Mouse (Mus musculus) heart, embryonic 16.5 days (tissue): ENCODE data around the gene Smim4. TPM values are rescaled to one million over a fixed set of nuclear protein-coding genes. Genes with fewer than 3 reads are reported as not detected.
A peak's percentile ranks its signal among the peaks of the same experiment; 100 is the strongest.

Experiments
- ATAC-seq: fragments of 200-750 bp; cut with Nextera tagmentation; replicated peaks from 2 replicates; pipeline ENCODE4 v1.8.0; 2017; ENCODE audit warnings: moderate number of reproducible peaks; ENCODE audit not compliant: insufficient read depth, low FRiP score; ENCODE audit errors: extremely low read depth
- H3K27ac ChIP-seq: fragments of 300-500 bp; sonication (generic); 2 replicates; pipeline ENCODE4 v1.5.1; 2014; ENCODE audit warnings: mild to moderate bottlenecking, low read length, control low read depth, moderate library complexity
- H3K27me3 ChIP-seq: fragments of 300-500 bp; sonication (generic); 2 replicates; pipeline ENCODE4 v1.6.1; 2014; ENCODE audit warnings: low read length, mixed read lengths; ENCODE audit not compliant: control insufficient read depth, insufficient read depth
- H3K36me3 ChIP-seq: fragments of 300-500 bp; sonication (generic); 2 replicates; pipeline ENCODE4 v1.6.1; 2014; ENCODE audit not compliant: control insufficient read depth, insufficient read depth
- H3K4me1 ChIP-seq: fragments of 300-500 bp; sonication (generic); 2 replicates; pipeline ENCODE4 v1.6.1; 2014; ENCODE audit warnings: low read length, mixed read lengths; ENCODE audit not compliant: control insufficient read depth, insufficient read depth
- H3K4me2 ChIP-seq: fragments of 300-500 bp; sonication (generic); 2 replicates; pipeline ENCODE4 v1.6.1; 2014; ENCODE audit warnings: low read depth, mild to moderate bottlenecking, control low read depth, low read length
- H3K4me3 ChIP-seq: fragments of 300-500 bp; sonication (generic); 2 replicates; pipeline ENCODE4 v1.5.1; 2014; ENCODE audit warnings: mild to moderate bottlenecking, control low read depth, low read length
- H3K9ac ChIP-seq: fragments of 300-500 bp; sonication (generic); 2 replicates; pipeline ENCODE4 v1.6.1; 2014; ENCODE audit warnings: low read length, control low read depth
- H3K9me3 ChIP-seq: fragments of 300-500 bp; sonication (generic); replicated peaks from 2 replicates; pipeline ENCODE4 v1.6.1; 2016; ENCODE audit warnings: low read length; ENCODE audit not compliant: control insufficient read depth
- WGBS: fragments of 180-500 bp; shearing (Covaris S2); extraction: QIAGEN DNeasy Blood & Tissue Kit; methylation state at CpG from one replicate; pipeline ENCODE4 v1.1.7; 2014; 5-methylcytosine and 5-hydroxymethylcytosine counted together
- polyA plus RNA-seq: library from polyadenylated mRNA; unstranded; fragments of >200 nt; fragmentation: Nextera tagmentation; extraction: Ambion mirVana; gene quantifications from 2 replicates; pipeline ENCODE4 v1.2.1, GENCODE M21; 2015

Smim4 gene
- polyA plus RNA-seq, 1 experiment from 2014 or later, result 95.8 TPM

DNA sequence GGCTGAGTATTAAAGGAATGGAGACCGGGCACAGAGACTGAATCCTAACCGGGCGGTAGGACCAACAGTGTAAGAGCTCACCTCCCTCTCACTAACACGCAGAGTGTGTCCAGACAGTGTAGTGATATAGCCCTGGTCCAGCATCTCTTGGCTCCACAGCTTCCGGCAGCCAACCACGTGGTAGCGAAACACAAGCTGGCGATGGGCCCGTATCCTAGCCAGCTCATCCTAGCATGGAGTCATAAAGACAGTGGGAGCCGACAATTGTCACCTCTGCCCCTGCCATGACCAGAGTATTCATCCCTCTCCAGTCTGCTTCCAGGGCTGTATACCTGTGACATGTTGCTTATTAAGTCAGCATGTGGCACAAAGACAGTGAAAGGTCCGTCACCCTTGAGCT lies 16.9 kb upstream of the Smim4 start:
- 92% methylated on average over 11 of the region's 11 CpGs for WGBS
- no peak overlapping the region for H3K9ac ChIP-seq
- no peak overlapping the region for H3K4me2 ChIP-seq
- H3K36me3 ChIP-seq, result peaks cover 19% of the 10 kb centered on the region
- no peak for ATAC-seq
- H3K27me3 ChIP-seq, result no peaks in the 10 kb centered on the region
- 0 out of 2 replicates have a peak, but pooled peaks cover 6% of the 10 kb centered on the region for H3K9me3 ChIP-seq
- no peaks in the 10 kb centered on the region for H3K4me1 ChIP-seq
- no peak overlapping the region for H3K27ac ChIP-seq
- H3K4me3 ChIP-seq, result no peak overlapping the region

GRCm38 (mm10) chr14:31141011-31141410 lies 12.3 kb upstream of the Smim4 start:
- Histone ChIP-seq H3K27ac (no peak overlapping the region), H3K4me1 (peaks cover 2% of the 10 kb centered on the region; the same call in 1 of the 2 replicates), H3K36me3 (peaks cover 54% of the 10 kb centered on the region), H3K4me2 (no peak overlapping the region), H3K9me3 (0 out of 2 replicates have a peak, but pooled peaks cover 6% of the 10 kb centered on the region), H3K9ac (no peak overlapping the region), H3K4me3 (no peak overlapping the region), H3K27me3 (no peaks in the 10 kb centered on the region)
- 93% methylated on average over 14 of the region's 14 CpGs for WGBS
- ATAC-seq, result no peak

DNA sequence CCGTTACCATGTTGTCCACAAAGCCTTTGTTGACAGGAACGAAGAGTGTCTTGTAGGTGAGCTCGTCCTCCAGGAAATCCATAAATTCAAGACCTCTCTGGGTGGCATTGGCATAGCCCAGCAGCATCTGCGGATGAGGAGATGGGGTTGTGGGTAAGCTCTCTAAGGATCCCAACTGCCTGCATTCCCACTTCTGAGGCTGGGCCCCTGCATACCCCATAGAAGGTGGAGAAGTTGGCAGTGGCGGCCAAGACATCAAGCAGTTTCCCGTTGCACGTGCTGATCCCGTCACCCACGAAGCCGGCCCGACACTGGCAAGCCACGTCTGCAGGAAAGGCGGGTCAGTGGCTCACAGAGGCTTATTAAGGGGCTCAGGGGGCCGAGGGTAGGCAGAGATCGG lies 11.4 kb upstream of the Smim4 start:
- Histone ChIP-seq H3K4me2 (no peak overlapping the region), H3K4me1 (peaks cover 2% of the 10 kb centered on the region; the same call in 1 of the 2 replicates), H3K9me3 (0 out of 2 replicates have a peak, but pooled peaks cover 6% of the 10 kb centered on the region), H3K27me3 (no peaks in the 10 kb centered on the region), H3K4me3 (no peak overlapping the region), H3K36me3 (peaks cover 63% of the 10 kb centered on the region), H3K27ac (no peak overlapping the region), H3K9ac (no peak overlapping the region)
- no peak for ATAC-seq
- WGBS, result 91% methylated on average over 15 of the region's 15 CpGs

DNA sequence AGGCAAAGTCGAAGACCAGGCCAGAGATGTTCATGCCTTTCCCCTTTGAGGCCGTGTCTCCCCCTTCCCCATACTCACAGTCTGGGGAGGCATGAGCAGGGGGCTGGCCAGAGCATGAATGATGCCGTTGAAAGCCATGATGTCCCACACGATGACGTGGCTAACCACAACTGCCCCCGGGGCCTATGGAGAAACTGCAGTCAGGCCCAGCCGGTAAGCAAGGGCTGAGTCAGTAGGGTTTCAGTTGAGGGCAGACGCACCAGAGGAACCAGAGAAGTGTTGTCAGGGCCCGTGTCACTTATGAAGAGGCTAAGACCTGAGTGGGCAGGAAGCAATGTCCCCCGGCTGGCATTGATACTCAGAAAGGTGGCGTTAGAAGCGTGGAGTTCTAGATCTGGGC lies 10.9 kb upstream of the Smim4 start:
- WGBS, result 74% methylated on average over 12 of the region's 12 CpGs
- Histone ChIP-seq H3K27me3 (no peaks in the 10 kb centered on the region), H3K4me2 (no peak overlapping the region), H3K4me3 (no peak overlapping the region), H3K36me3 (peaks cover 66% of the 10 kb centered on the region), H3K9ac (no peak overlapping the region), H3K4me1 (peaks cover 2% of the 10 kb centered on the region; the same call in 1 of the 2 replicates), H3K27ac (no peak overlapping the region), H3K9me3 (0 out of 2 replicates have a peak, but pooled peaks cover 6% of the 10 kb centered on the region)
- no peak for ATAC-seq

GRCm38 (mm10) chr14:31138897-31139429 lies 10.2 kb upstream of the Smim4 start:
- H3K4me1 ChIP-seq, result peaks cover 4% of the 10 kb centered on the region
- no peak for ATAC-seq
- H3K4me2 ChIP-seq, result no peak overlapping the region
- H3K4me3 ChIP-seq, result no peak overlapping the region
- H3K9ac ChIP-seq, result no peak overlapping the region
- 90% methylated on average over 9 of the region's 9 CpGs for WGBS
- H3K36me3 ChIP-seq, result peaks cover 66% of the 10 kb centered on the region
- no peaks in the 10 kb centered on the region for H3K27me3 ChIP-seq
- 0 out of 2 replicates have a peak, but pooled peaks cover 6% of the 10 kb centered on the region for H3K9me3 ChIP-seq
- no peak overlapping the region for H3K27ac ChIP-seq

GRCm38 (mm10) chr14:31138219-31138896 lies 9.6 kb upstream of the Smim4 start:
- no peak overlapping the region for H3K27ac ChIP-seq
- no peak overlapping the region for H3K9ac ChIP-seq
- no peak for ATAC-seq
- H3K4me1 ChIP-seq, result peaks cover 8% of the 10 kb centered on the region
- H3K9me3 ChIP-seq, result 0 out of 2 replicates have a peak, but pooled peaks cover 6% of the 10 kb centered on the region
- no peak overlapping the region for H3K4me2 ChIP-seq
- peaks cover 66% of the 10 kb centered on the region for H3K36me3 ChIP-seq
- no peaks in the 10 kb centered on the region for H3K27me3 ChIP-seq
- 87% methylated on average over 28 of the region's 35 CpGs for WGBS
- H3K4me3 ChIP-seq, result no peak overlapping the region

GRCm38 (mm10) chr14:31137791-31138190 lies 9.0 kb upstream of the Smim4 start:
- Histone ChIP-seq H3K4me2 (no peak overlapping the region), H3K27ac (peak overlapping the region; percentile 15), H3K9ac (no peak overlapping the region), H3K4me1 (peaks cover 14% of the 10 kb centered on the region), H3K9me3 (0 out of 2 replicates have a peak, but pooled peaks cover 6% of the 10 kb centered on the region), H3K4me3 (no peak overlapping the region), H3K27me3 (no peaks in the 10 kb centered on the region), H3K36me3 (peaks cover 63% of the 10 kb centered on the region)
- ATAC-seq, result no peak
- WGBS, result 65% methylated on average over 11 of the region's 11 CpGs

DNA sequence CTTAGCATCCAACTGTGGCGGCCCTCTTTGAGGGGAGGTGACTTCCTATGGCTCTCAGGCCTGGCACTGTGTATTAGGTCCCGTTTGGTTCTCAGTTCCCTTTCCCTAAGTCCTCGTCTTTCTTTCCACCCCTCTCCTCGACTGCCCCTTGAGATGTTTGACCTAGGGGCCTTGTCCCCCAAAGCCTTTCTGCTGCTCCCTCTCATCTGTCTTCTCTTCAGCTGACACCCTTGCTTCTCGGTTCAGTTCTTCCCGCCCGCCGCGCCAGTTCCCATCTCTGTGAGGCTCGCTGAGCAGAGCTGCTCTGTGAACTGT lies 8.5 kb upstream of the Smim4 start:
- Histone ChIP-seq H3K9ac (no peak overlapping the region), H3K9me3 (0 out of 2 replicates have a peak, but pooled peaks cover under 1% of the 10 kb centered on the region), H3K4me3 (no peak overlapping the region), H3K4me2 (no peak overlapping the region), H3K27me3 (no peaks in the 10 kb centered on the region), H3K4me1 (peaks cover 20% of the 10 kb centered on the region), H3K27ac (peak overlapping the region; percentile 15), H3K36me3 (peaks cover 57% of the 10 kb centered on the region)
- no peak for ATAC-seq
- 76% methylated on average over 10 of the region's 10 CpGs for WGBS

- Histone ChIP-seq H3K9ac (no peak overlapping the region), H3K27me3 (no peaks in the 10 kb centered on the region), H3K4me3 (no peak overlapping the region), H3K4me1 (peaks cover 26% of the 10 kb centered on the region), H3K4me2 (no peak overlapping the region), H3K9me3 (no peaks in the 10 kb centered on the region), H3K36me3 (peaks cover 54% of the 10 kb centered on the region), H3K27ac (no peak overlapping the region)
- WGBS, result 83% methylated on average over 26 of the region's 26 CpGs
- no peak for ATAC-seq
These were observed 7.9 kb upstream of the Smim4 start for GRCm38 (mm10) chr14:31136411-31137280.
